Mouse (Mus musculus) ES-Bruce4 (cell line): Measurements from ENCODE around the gene Kat7.

ENCODE experiments used
- CTCF ChIP-seq: IDR thresholded peaks from one replicate; pipeline ENCODE4 v1.8.1; 2011; ENCODE audit warnings: low read depth, low read length
- POLR2A ChIP-seq: IDR thresholded peaks from one replicate; pipeline ENCODE4 v1.8.1; 2011; ENCODE audit warnings: low read length; ENCODE audit not compliant: insufficient read depth

DNA sequence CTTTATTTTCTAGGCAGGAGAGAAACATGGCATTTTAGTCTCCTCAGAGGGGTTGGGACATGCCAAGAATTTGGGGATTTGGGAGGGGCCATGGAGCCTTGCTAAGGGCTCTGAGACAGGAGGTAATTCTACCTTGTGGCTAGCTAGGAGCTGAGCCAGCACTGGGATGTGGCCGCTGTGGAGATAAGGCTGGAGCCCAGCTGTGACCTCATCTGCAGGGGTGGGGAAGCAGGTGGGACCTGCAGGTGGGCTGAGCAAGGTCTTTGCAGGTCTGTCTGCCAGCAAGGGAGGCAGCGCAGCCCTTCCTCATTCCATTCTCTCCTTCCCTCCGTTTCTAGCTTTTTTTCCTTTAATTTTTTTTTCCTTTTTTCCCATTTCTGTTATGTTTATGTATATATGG is 48.2 kb upstream of the Kat7 start:
- no peak for TF ChIP-seq CTCF
- TF ChIP-seq POLR2A = no peak
